Mouse (Mus musculus) cerebellum, adult 2 months (tissue): ENCODE measurements around the gene Paip2b. TPM values are rescaled to one million over a fixed set of nuclear protein-coding genes. Genes with fewer than 3 reads are reported as not detected.
"Not testable (repeated sequence)": the region's sequence is repeated elsewhere in the genome, so short reads cannot be mapped to it uniquely, and the experiment has no call there.

Source experiments
- DNase-seq, 2 experiments: peaks; one replicate each; pipeline ENCODE4 v3.0.0; 2021
- H3K27ac ChIP-seq: fragments of 200-500 bp; 2 replicates; pipeline ENCODE4 v1.5.1; 2012; ENCODE audit warnings: low read length, control low read depth, inconsistent platforms; ENCODE audit not compliant: insufficient read depth
- H3K27me3 ChIP-seq: fragments of 200-500 bp; 2 replicates; pipeline ENCODE4 v1.6.1; 2012; ENCODE audit warnings: inconsistent platforms, mild to moderate bottlenecking, low read length, moderate library complexity; ENCODE audit not compliant: control insufficient read depth, insufficient read depth
- H3K4me1 ChIP-seq: fragments of 200-500 bp; 2 replicates; pipeline ENCODE4 v1.6.1; 2011; ENCODE audit warnings: low read length; ENCODE audit not compliant: control insufficient read depth, insufficient read depth
- H3K4me3 ChIP-seq: fragments of 200-500 bp; replicated peaks from 2 replicates; pipeline ENCODE3; 2011; ENCODE audit warnings: mild to moderate bottlenecking, low read depth, low read length, control low read depth; ENCODE audit not compliant: insufficient read depth
- CTCF ChIP-seq: fragments of 200-500 bp; IDR thresholded peaks from 2 replicates; pipeline ENCODE4 v1.5.1; 2011; ENCODE audit warnings: low read depth, mild to moderate bottlenecking, control low read depth, low read length, moderate library complexity, borderline replicate concordance; ENCODE audit not compliant: insufficient read depth
- POLR2A ChIP-seq: fragments of 200-500 bp; IDR thresholded peaks from 2 replicates; pipeline ENCODE4 v1.6.1; 2011; ENCODE audit warnings: low read length, control low read depth, borderline replicate concordance; ENCODE audit not compliant: insufficient read depth
- WGBS: fragments of 180-500 bp; shearing (Covaris S2); methylation state at CpG from one replicate; pipeline ENCODE4 v1.1.7; 2018; 5-methylcytosine and 5-hydroxymethylcytosine counted together
- polyA plus RNA-seq: library from polyadenylated mRNA; depleted of rRNA; stranded (reverse); fragments of >200 nt; gene quantifications from 2 replicates; pipeline ENCODE4 v1.2.3, GENCODE M21; 2012

The Paip2b gene
- polyA plus RNA-seq, 1 experiment: 55.7 TPM

DNA sequence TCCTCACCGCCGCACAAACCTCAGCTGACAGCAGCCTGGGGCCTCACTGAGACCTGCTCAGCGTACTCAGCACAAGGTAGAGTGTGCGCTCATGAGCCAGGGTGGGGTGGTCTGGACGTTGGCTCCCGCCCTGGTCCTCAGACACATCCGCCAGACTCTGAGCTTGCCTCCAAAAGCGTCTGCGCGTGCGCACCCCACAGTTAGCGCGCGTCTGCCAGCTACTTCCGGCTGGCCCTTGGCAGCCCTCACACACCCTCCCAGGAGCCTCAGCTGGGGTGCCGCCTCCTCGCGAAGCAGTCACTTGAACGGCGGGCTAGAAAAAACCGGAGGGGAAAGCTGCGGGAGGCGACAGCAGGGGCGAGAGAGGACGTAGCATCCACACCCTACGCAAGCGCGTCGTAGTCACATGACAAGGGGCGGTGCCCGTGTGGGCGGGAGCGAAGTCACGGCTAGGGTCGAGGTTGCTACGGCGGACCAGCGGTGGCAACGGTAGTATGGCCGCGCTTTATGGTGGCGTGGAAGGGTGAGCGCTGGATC, 36.7 kb downstream of the Paip2b start, which contains the start of gene Nagk:
TSS of gene Nagk (plus strand) at position 223 of the 537 bp plus-strand sequence.
- peak; percentile 84 for TF ChIP-seq POLR2A
- no peak for TF ChIP-seq CTCF
- peak within 1 kb of the TSS; percentile 89 for H3K4me3 ChIP-seq

DNA sequence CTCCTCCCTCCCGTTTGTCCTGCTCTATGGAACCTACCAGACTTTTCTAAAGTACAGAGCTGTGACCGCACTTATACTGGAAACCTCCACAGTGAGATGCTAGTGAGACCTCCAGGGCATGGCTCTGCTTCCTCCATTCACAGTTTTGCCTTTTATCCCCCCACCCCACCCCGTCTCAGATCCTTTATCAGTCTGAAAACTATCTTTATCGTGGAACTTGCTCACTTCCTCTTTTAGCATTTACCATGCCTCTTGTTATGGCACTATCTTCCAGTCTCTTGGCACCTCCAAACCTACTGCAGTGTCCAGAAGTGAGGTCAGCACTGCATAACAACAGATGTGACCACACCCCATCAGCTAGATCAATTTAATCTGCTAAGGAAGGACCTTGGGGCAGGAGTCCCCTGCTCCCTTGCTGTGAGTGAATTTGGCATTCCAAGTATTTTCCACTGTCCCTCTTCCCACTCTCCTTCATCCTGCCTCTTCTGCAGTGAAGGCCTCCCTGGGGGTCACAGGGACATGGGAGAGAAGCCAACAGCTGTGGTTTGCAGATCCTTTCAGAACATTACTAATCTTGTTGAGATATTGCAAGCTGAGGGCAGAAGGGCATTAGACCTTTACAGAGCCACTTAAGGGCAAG, 40.2 kb downstream of the Paip2b start:
- no peak for DNase-seq

More for the DNA sequence above, 36.7 kb downstream of the Paip2b start, which contains the start of gene Nagk:
- WGBS: under 1% methylated on average over 43 of the region's 43 CpGs
- H3K4me1 ChIP-seq: peaks cover 5% of the 10 kb centered on the region; the same call in 1 of the 2 replicates
- H3K27me3 ChIP-seq: no peaks in the 10 kb centered on the region
- DNase-seq: peak; percentile 87 to 95
- H3K27ac ChIP-seq: peak within 1 kb of the TSS; percentile 85

DNA sequence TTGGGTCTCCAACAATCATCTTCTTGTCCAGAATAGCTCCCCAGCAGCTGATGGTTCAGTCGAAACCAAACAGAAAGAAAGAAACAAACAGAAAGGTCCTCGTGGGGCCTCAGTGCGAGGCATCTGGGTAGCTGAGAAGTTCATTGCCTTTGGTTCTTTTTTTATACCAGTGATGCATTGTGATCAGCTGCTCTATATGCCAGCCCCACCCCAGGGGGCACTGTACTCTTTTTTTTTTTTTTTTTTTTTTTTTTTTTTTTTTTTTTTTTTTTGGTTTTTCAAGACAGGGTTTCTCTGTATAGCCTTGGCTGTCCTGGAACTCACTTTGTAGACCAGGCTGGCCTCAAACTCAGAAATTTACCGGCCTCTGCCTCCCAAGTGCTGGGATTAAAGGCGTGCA, 41.0 kb downstream of the Paip2b start:
- WGBS: 83% methylated on average over 5 of the region's 5 CpGs

More for the DNA sequence above, 40.2 kb downstream of the Paip2b start:
- Histone ChIP-seq H3K4me3 (no peak overlapping the region), H3K4me1 (peaks cover 5% of the 10 kb centered on the region; the same call in 1 of the 2 replicates), H3K27ac (no peak overlapping the region), H3K27me3 (no peaks in the 10 kb centered on the region)
- TF ChIP-seq POLR2A: no peak
- TF ChIP-seq CTCF: no peak
- 77% methylated on average over 4 of the region's 4 CpGs for WGBS

GRCm38 (mm10) chr6:83788554-83788953, 43.0 kb downstream of the Paip2b start:
- H3K4me3 ChIP-seq: no peak overlapping the region
- H3K4me1 ChIP-seq: no peaks in the 10 kb centered on the region; the same call in 1 of the 2 replicates
- TF ChIP-seq CTCF: no peak
- TF ChIP-seq POLR2A: no peak
- 40% methylated on average over 7 of the region's 7 CpGs for WGBS
- no peak overlapping the region for H3K27ac ChIP-seq
- no peak for DNase-seq
- H3K27me3 ChIP-seq: no peaks in the 10 kb centered on the region

More for the DNA sequence above, 41.0 kb downstream of the Paip2b start:
- H3K27ac ChIP-seq, H3K27me3 ChIP-seq, H3K4me1 ChIP-seq, H3K4me3 ChIP-seq, DNase-seq: not testable (repeated sequence)

DNA sequence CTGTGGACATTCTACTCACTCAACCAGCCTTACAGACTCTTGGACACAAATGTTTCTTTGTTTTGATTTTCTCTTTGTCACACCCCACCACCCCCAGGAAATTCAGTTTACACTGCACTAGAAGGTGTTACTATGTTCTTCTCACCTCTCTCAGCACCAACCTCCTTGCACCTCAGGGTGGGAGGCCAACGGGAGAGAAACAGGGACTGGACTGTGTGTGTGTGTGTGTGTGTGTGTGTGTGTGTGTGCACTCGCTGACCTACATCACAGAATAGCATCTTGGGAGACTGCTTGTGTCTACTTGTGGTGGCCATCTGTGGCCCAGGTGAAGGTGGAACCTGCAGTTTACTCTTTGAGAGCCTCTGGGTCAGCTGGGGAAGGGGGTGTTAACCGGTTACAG, 45.1 kb downstream of the Paip2b start:
- Histone ChIP-seq H3K4me1 (no peaks in the 10 kb centered on the region), H3K27ac (no peak overlapping the region), H3K4me3 (no peak overlapping the region), H3K27me3 (no peaks in the 10 kb centered on the region)
- no peak for DNase-seq
- TF ChIP-seq CTCF (no peak), POLR2A (no peak)
- WGBS: 80% methylated on average over 3 of the region's 3 CpGs

DNA sequence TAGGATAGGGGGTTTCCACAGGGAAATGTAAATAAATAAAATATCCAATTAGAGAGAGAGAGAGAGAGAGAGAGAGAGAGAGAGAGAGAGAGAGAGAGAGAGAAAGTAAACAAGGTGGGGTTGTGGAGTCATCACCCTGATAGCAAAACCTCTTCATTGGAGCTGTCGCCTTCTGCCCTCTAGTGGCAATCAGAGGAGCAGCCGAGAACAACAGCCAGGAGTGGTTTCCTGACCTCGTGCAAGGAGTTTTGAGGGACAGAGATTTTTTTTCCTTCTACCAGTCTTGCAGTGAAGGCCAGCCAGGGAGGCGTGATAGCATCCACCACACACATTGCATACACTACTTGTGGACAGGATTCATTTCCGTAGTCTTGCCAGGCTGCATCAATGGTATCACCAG, 52.5 kb downstream of the Paip2b start:
- no peaks in the 10 kb centered on the region for H3K27me3 ChIP-seq
- no peak overlapping the region for H3K27ac ChIP-seq
- H3K4me3 ChIP-seq: no peak overlapping the region
- TF ChIP-seq POLR2A (no peak), CTCF (peak; percentile 67)
- 9% methylated on average over 5 of the region's 5 CpGs for WGBS
- DNase-seq: peak; percentile 49 to 50
- peaks cover 5% of the 10 kb centered on the region; the same call in 1 of the 2 replicates for H3K4me1 ChIP-seq

GRCm38 (mm10) chr6:83778306-83778705, 53.2 kb downstream of the Paip2b start:
- TF ChIP-seq POLR2A (no peak), CTCF (no peak)
- 88% methylated on average over 7 of the region's 7 CpGs for WGBS
- Histone ChIP-seq H3K4me3 (no peak overlapping the region), H3K4me1 (peaks cover 10% of the 10 kb centered on the region; the same call in 1 of the 2 replicates), H3K27me3 (no peaks in the 10 kb centered on the region), H3K27ac (no peak overlapping the region)
- peak in 1 of 2 experiments; percentile 31 for DNase-seq
